Mouse (Mus musculus) forebrain, postnatal 0 days (tissue): ENCODE results near the gene Katna1. TPM values are rescaled to one million over a fixed set of nuclear protein-coding genes. Genes with fewer than 3 reads are reported as not detected.
A peak's percentile ranks its signal among the peaks of the same experiment; 100 is the strongest.

Experiments used
- ATAC-seq: fragments of 200-750 bp; cut with Nextera tagmentation; 2 replicates; pipeline ENCODE4 v1.8.0; 2017; ENCODE audit warnings: mild to moderate bottlenecking, moderate library complexity
- DNase-seq: peaks from one replicate; pipeline ENCODE4 v3.0.0-alpha.2; 2015
- H3K27ac ChIP-seq: fragments of 300-500 bp; sonication (generic); 2 replicates; pipeline ENCODE4 v1.5.1; 2014; ENCODE audit warnings: low read depth, mild to moderate bottlenecking, antibody characterized with exemption, low read length, moderate library complexity, mixed read lengths
- H3K27me3 ChIP-seq: fragments of 300-500 bp; sonication (generic); 2 replicates; pipeline ENCODE4 v1.6.1; 2014; ENCODE audit warnings: mild to moderate bottlenecking, low read length, mixed read lengths; ENCODE audit not compliant: insufficient read depth
- H3K36me3 ChIP-seq: fragments of 300-500 bp; sonication (generic); 2 replicates; pipeline ENCODE4 v1.6.1; 2014; ENCODE audit warnings: mild to moderate bottlenecking, moderate library complexity; ENCODE audit not compliant: insufficient read depth
- H3K4me1 ChIP-seq: fragments of 300-500 bp; sonication (generic); 2 replicates; pipeline ENCODE4 v1.6.1; 2014; ENCODE audit warnings: antibody characterized with exemption; ENCODE audit not compliant: insufficient read depth
- H3K4me2 ChIP-seq: fragments of 300-500 bp; sonication (generic); 2 replicates; pipeline ENCODE4 v1.6.1; 2014; ENCODE audit warnings: low read depth, mild to moderate bottlenecking, moderate library complexity
- H3K4me3 ChIP-seq: fragments of 300-500 bp; sonication (generic); 2 replicates; pipeline ENCODE4 v1.5.1; 2014; ENCODE audit warnings: low read depth, low read length, mixed read lengths
- H3K9ac ChIP-seq: fragments of 300-500 bp; sonication (generic); 2 replicates; pipeline ENCODE4 v1.6.1; 2014; ENCODE audit warnings: mild to moderate bottlenecking
- H3K9me3 ChIP-seq: fragments of 300-500 bp; sonication (generic); 2 replicates; pipeline ENCODE4 v1.6.1; 2016; ENCODE audit warnings: low read length
- CTCF ChIP-seq: sonication (generic); IDR thresholded peaks from 2 replicates; pipeline ENCODE4 v1.5.1; 2016; ENCODE audit warnings: antibody characterized with exemption, control low read depth, low read depth
- WGBS: fragments of 180-500 bp; shearing (Covaris S2); extraction: QIAGEN DNeasy Blood & Tissue Kit; methylation state at CpG from one replicate; pipeline ENCODE4 v1.1.7; 2014; 5-methylcytosine and 5-hydroxymethylcytosine counted together
- polyA plus RNA-seq: library from polyadenylated mRNA; unstranded; fragments of >200 nt; fragmentation: Nextera tagmentation; extraction: Ambion mirVana; gene quantifications from 2 replicates; pipeline ENCODE4 v1.2.1, GENCODE M21; 2015
- total RNA-seq: library from RNA; depleted of rRNA; stranded (reverse); fragments of >200 nt; gene quantifications from 2 replicates; pipeline ENCODE4 v1.2.3, GENCODE M21; 2014

Gene Katna1
- total and polyA plus RNA-seq, 2 experiments from 2014 or later = 18.7 to 20.3 TPM

DNA sequence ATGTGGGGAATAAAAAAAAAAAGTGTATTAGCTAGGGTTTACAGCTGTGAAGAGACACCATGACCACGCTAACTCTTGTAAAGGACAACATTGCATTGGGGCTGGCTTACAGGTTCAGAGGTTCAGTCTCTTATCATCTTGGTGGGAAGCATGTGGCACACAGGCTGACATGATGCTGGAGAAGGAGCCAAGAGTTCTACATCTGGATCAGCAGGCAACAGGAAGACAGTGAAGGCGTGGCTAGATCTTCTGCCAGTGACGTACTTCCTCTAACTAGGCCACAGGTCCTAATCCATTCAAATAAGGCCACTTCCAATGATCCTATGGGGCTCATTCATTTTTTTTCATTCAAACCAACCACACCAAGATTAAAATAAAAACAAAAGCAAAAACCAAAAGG, 25.7 kb upstream of the Katna1 start:
- H3K27me3 ChIP-seq = no peaks in the 10 kb centered on the region
- no peak overlapping the region for H3K4me3 ChIP-seq
- H3K9ac ChIP-seq = no peak overlapping the region
- ATAC-seq = no peak
- no peaks in the 10 kb centered on the region for H3K4me1 ChIP-seq
- DNase-seq = no peak
- H3K9me3 ChIP-seq = no peaks in the 10 kb centered on the region
- H3K36me3 ChIP-seq = peaks cover 75% of the 10 kb centered on the region
- WGBS = 93% methylated on average over 3 of the region's 3 CpGs
- H3K27ac ChIP-seq = no peak overlapping the region
- TF ChIP-seq CTCF = no peak
- H3K4me2 ChIP-seq = no peak overlapping the region

GRCm38 (mm10) chr10:7702586-7702985, 23.2 kb upstream of the Katna1 start:
- Histone ChIP-seq H3K4me3 (no peak overlapping the region), H3K4me1 (no peaks in the 10 kb centered on the region), H3K27ac (no peak overlapping the region), H3K9ac (no peak overlapping the region), H3K27me3 (no peaks in the 10 kb centered on the region), H3K4me2 (no peak overlapping the region), H3K36me3 (peaks cover 76% of the 10 kb centered on the region), H3K9me3 (no peaks in the 10 kb centered on the region)
- WGBS = 95% methylated on average over 6 of the region's 6 CpGs
- no peak for TF ChIP-seq CTCF
- ATAC-seq = no peak
- DNase-seq = no peak

DNA sequence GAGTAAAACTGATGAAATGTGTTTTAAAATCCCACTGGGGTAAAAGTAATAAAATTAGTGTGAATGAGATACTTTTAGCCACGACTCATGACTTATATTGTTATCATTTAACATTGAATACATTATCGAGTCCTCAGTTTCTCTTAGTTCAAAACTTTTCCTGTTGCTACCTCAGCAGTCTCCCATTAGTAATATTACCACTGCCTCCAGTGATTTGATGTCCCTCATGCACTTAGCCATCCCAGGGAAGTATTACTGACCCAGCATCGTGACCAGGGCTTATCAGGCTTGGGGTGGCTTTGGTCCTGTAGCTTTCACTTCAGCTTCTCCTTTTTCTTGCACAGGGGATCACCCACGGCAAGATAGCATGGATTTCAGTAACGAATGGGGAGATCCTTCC, 15.7 kb upstream of the Katna1 start:
- Histone ChIP-seq H3K9ac (no peak overlapping the region), H3K4me2 (no peak overlapping the region), H3K4me1 (no peaks in the 10 kb centered on the region), H3K9me3 (no peaks in the 10 kb centered on the region), H3K27ac (no peak overlapping the region), H3K36me3 (peaks cover 56% of the 10 kb centered on the region), H3K4me3 (no peak overlapping the region), H3K27me3 (no peaks in the 10 kb centered on the region)
- no peak for DNase-seq
- 92% methylated on average over 5 of the region's 5 CpGs for WGBS
- no peak for ATAC-seq
- TF ChIP-seq CTCF = no peak

- Histone ChIP-seq H3K4me2 (no peak overlapping the region), H3K9ac (no peak overlapping the region), H3K9me3 (no peaks in the 10 kb centered on the region), H3K27ac (no peak overlapping the region), H3K36me3 (peaks cover 46% of the 10 kb centered on the region), H3K4me1 (no peaks in the 10 kb centered on the region), H3K27me3 (no peaks in the 10 kb centered on the region), H3K4me3 (no peak overlapping the region)
- ATAC-seq (no peak), DNase-seq (no peak)
- 93% methylated on average over 13 of the region's 13 CpGs for WGBS
- no peak for TF ChIP-seq CTCF
These were observed 13.3 kb upstream of the Katna1 start for GRCm38 (mm10) chr10:7712506-7712905.

- Histone ChIP-seq H3K27me3 (no peaks in the 10 kb centered on the region), H3K4me2 (no peak overlapping the region), H3K4me1 (no peaks in the 10 kb centered on the region), H3K4me3 (no peak overlapping the region), H3K27ac (no peak overlapping the region), H3K9ac (no peak overlapping the region), H3K9me3 (no peaks in the 10 kb centered on the region), H3K36me3 (peaks cover 35% of the 10 kb centered on the region)
- DNase-seq = no peak
- WGBS = 77% methylated on average over 7 of the region's 7 CpGs
- ATAC-seq = no peak
- TF ChIP-seq CTCF = no peak
These were observed 10.7 kb upstream of the Katna1 start for GRCm38 (mm10) chr10:7715056-7715455.

GRCm38 (mm10) chr10:7726501-7726812, 657 bp downstream of the Katna1 start:
- no peak for TF ChIP-seq CTCF
- peak overlapping the region; percentile 63 for H3K9ac ChIP-seq
- H3K4me1 ChIP-seq = no peaks in the 10 kb centered on the region
- DNase-seq (no peak), ATAC-seq (no peak)
- peak overlapping the region; percentile 98 for H3K4me3 ChIP-seq
- H3K9me3 ChIP-seq = no peaks in the 10 kb centered on the region
- peak overlapping the region; percentile 67; the same call in 1 of the 2 replicates for H3K27ac ChIP-seq
- H3K27me3 ChIP-seq = no peaks in the 10 kb centered on the region
- no peaks in the 10 kb centered on the region for H3K36me3 ChIP-seq
- peak overlapping the region; percentile 90 for H3K4me2 ChIP-seq
- 1% methylated on average over 8 of the region's 8 CpGs for WGBS

DNA sequence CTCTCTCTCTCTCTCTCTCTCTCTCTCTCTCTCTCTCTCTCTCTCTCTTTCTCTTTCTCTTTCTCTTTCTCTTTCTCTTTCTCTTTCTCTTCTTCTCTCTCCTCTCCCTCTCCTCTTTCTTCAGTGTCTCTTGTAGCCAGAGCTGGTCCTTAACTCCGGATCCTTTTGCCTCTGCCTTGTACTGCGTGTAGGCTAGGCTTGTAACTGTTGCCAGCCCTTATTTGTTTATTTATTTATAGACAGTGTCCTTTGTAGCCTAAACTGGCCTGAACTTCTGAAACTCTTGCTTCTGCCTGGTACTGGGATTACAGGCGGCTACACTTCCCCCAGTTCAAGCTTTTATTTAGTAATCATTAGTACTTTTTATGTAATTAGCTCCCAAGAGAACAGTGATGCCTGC, 1.2 kb downstream of the Katna1 start:
- 24% methylated on average over 3 of the region's 3 CpGs for WGBS
- no peak overlapping the region for H3K27ac ChIP-seq

GRCm38 (mm10) chr10:7731582-7731981, 5.8 kb downstream of the Katna1 start:
- no peak overlapping the region for H3K4me3 ChIP-seq
- no peaks in the 10 kb centered on the region for H3K9me3 ChIP-seq
- no peak overlapping the region for H3K9ac ChIP-seq
- H3K4me2 ChIP-seq = no peak overlapping the region
- no peak overlapping the region for H3K27ac ChIP-seq
- ATAC-seq (no peak), DNase-seq (no peak)
- H3K4me1 ChIP-seq = no peaks in the 10 kb centered on the region
- no peaks in the 10 kb centered on the region for H3K27me3 ChIP-seq
- TF ChIP-seq CTCF = no peak
- H3K36me3 ChIP-seq = no peaks in the 10 kb centered on the region

More for the DNA sequence above, 1.2 kb downstream of the Katna1 start:
- no peak overlapping the region for H3K4me3 ChIP-seq
- H3K36me3 ChIP-seq = no peaks in the 10 kb centered on the region
- H3K9me3 ChIP-seq = no peaks in the 10 kb centered on the region
- H3K4me1 ChIP-seq = no peaks in the 10 kb centered on the region
- no peaks in the 10 kb centered on the region for H3K27me3 ChIP-seq
- no peak overlapping the region for H3K9ac ChIP-seq
- TF ChIP-seq CTCF = no peak
- no peak for ATAC-seq
- no peak for DNase-seq
- peak overlapping the region; percentile 90 for H3K4me2 ChIP-seq
